ENCODE assay signal across 11 mouse cellular contexts in the genomic region with DNA sequence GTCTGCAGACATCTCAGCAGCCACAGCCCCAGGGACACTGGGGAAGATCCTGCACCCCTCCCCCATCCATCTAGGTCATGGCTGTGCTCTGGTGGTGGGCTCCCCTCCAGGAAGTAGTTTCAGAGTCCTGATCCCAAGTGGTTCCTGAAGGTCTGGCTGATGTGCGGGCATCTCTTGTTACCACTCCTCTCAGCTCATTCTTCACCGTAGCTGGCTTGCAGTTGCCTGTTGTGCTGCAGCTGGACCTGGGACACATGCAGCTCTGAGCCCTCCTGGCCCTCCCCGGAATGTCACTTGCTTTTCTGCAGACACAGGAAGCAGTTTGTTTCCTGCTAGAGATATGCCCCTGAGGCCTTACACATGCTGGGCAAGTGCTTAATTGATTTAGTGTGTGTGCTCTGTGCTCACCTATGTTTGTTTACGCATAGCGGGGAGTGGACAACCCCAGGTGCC.
DNase-seq lines count a peak whose midpoint lies in the region; ATAC-seq and TF ChIP-seq lines count a peak whose summit lies in the region.
"Had no signal": no experiment of that assay in that cellular context is flagged by ENCODE, and none has a peak within 500 bp of the region (broad histone marks: within the 10 kb centered on the region; RNA-seq: fewer than 3 reads in every experiment).

No protein-coding gene starts in this region.

- WGBS in midbrain, embryonic 10.5 days = 72% methylated on average over 5 of the region's 5 CpGs
- WGBS in midbrain, postnatal 0 days = 79% methylated on average over 5 of the region's 5 CpGs

- H3K36me3 ChIP-seq in midbrain, embryonic 10.5 days = no peaks in the 10 kb centered on the region
- H3K36me3 ChIP-seq in midbrain, postnatal 0 days (ENCODE audit: insufficient read depth, low read length) = no peaks in the 10 kb centered on the region
- H3K36me3 ChIP-seq: lung, embryonic 15.5 days had no signal

- no peak for DNase-seq in midbrain, embryonic 10.5 days (ENCODE audit: low spot score)
- DNase-seq in midbrain, postnatal 0 days (ENCODE audit: low spot score) = no peak
- DNase-seq in yolk sac, embryonic 10.5 days (ENCODE audit: low spot score) = peak; percentile 2
- DNase-seq in frontal cortex, postnatal 14 days (ENCODE audit: low spot score in 2 of 2) = no peak
- DNase-seq in gastrocnemius, postnatal 14 days = no peak
- DNase-seq: kidney, adult 2 months; right cerebral cortex, postnatal 14 days had no signal

- ATAC-seq in midbrain, postnatal 0 days (ENCODE audit: low FRiP score) = no peak
- ATAC-seq in hematopoietic stem cell, adult 5-6 weeks (replicated peaks in 1 of 2; ENCODE audit: insufficient read depth in 1 of 2, low FRiP score in 2 of 2, low TSS enrichment in 1 of 2, low read depth in 1 of 2, poor library complexity in 2 of 2, severe bottlenecking in 2 of 2) = peak; percentile 18 to 51; a peak in 2 of 4 replicates
- peak; percentile 34; the same call in 1 of the 2 replicates for ATAC-seq in megakaryocyte progenitor cell, adult 5-6 weeks (replicated peaks; ENCODE audit: poor library complexity)

- H3K9me3 ChIP-seq in midbrain, embryonic 10.5 days (replicated peaks) = 0 out of 2 replicates have a peak, but pooled peaks cover 3% of the 10 kb centered on the region
- H3K9me3 ChIP-seq in midbrain, postnatal 0 days (ENCODE audit: low read length) = no peaks in the 10 kb centered on the region
- H3K9me3 ChIP-seq: lung, embryonic 15.5 days had no signal

- TF ChIP-seq CTCF in midbrain, postnatal 0 days (IDR thresholded peaks at IDR 0.05) = no peak

- H3K27me3 ChIP-seq in midbrain, embryonic 10.5 days (ENCODE audit: low read depth, poor library complexity, severe bottlenecking) = no peaks in the 10 kb centered on the region
- no peaks in the 10 kb centered on the region for H3K27me3 ChIP-seq in midbrain, postnatal 0 days (ENCODE audit: insufficient read depth, low read length)
- H3K27me3 ChIP-seq: lung, embryonic 15.5 days had no signal

- no peak overlapping the region for H3K4me3 ChIP-seq in midbrain, embryonic 10.5 days
- H3K4me3 ChIP-seq in midbrain, postnatal 0 days (ENCODE audit: low read depth, low read length) = no peak overlapping the region
- H3K4me3 ChIP-seq: left cerebral cortex, adult 2 months; lung, embryonic 15.5 days had no signal

- H3K27ac ChIP-seq in midbrain, embryonic 10.5 days (replicated peaks) = peak overlapping the region; percentile 28; the same call in 1 of the 2 replicates
- no peak overlapping the region for H3K27ac ChIP-seq in midbrain, postnatal 0 days (ENCODE audit: low read depth, low read length)
- H3K27ac ChIP-seq: left cerebral cortex, adult 2 months; lung, embryonic 15.5 days had no signal

- H3K4me1 ChIP-seq in midbrain, embryonic 10.5 days = peaks cover 5% of the 10 kb centered on the region; the same call in 1 of the 2 replicates
- no peaks in the 10 kb centered on the region for H3K4me1 ChIP-seq in midbrain, postnatal 0 days (ENCODE audit: insufficient read depth, low read length)

- no peak overlapping the region for H3K9ac ChIP-seq in midbrain, postnatal 0 days (replicated peaks; ENCODE audit: low read length, poor library complexity, severe bottlenecking)
- H3K9ac ChIP-seq: lung, embryonic 15.5 days had no signal

- H3K4me2 ChIP-seq in midbrain, postnatal 0 days (ENCODE audit: low read depth, low read length, poor library complexity, severe bottlenecking) = no peak overlapping the region
- H3K4me2 ChIP-seq: lung, embryonic 15.5 days had no signal

- intact Hi-C loops in gastrocnemius, postnatal 14 days (cut with DNase I; ENCODE audit: low total_unique reads) = no loop called here
